Mouse (Mus musculus): ENCODE measurements around the gene Duox2.

GRCm38 (mm10) chr2:122235425-122235824 is 62.8 kb downstream of the Duox2 start:
- TF ChIP-seq CTCF (IDR thresholded peaks at IDR 0.05; ENCODE audit: low read depth, low read length), result no peak
- no peak for TF ChIP-seq GATA1 (IDR thresholded peaks at IDR 0.05; ENCODE audit: borderline replicate concordance, low read length)
